ENCODE assay signal across 8 mouse cellular contexts in genomic region chr4:126104261-126105075, GRCm38 (mm10). TPM values are rescaled to one million over a fixed set of nuclear protein-coding genes. Genes with fewer than 3 reads are reported as not detected.
DNase-seq lines count a peak whose midpoint lies in the region; ATAC-seq and TF ChIP-seq lines count a peak whose summit lies in the region.

No protein-coding gene starts in this region.

- dilution Hi-C loops in CH12.LX (cut with MboI; ENCODE audit: extremely low pct_ligation_motif_present, extremely low pct_unique_long_range_greater_than_20kb, low sequenced_read_pairs): no loop called here

- peaks cover 23 to 77% of the 10 kb centered on the region in 2 experiments for H3K4me1 ChIP-seq in CH12.LX (ENCODE audit: control insufficient read depth in 1 of 2, insufficient read depth in 2 of 2)
- H3K4me1 ChIP-seq in heart, embryonic 15.5 days (replicated peaks): peaks cover 66% of the 10 kb centered on the region
- H3K4me1 ChIP-seq in stomach, embryonic 14.5 days (ENCODE audit: control insufficient read depth, insufficient read depth, low read length): peaks cover 24% of the 10 kb centered on the region

- peak; percentile 7; the same call in 1 of the 2 replicates for ATAC-seq in heart, embryonic 15.5 days (replicated peaks; ENCODE audit: insufficient number of reproducible peaks, insufficient read depth, low FRiP score, low read depth)
- peak; percentile 11; the same call in 1 of the 2 replicates for ATAC-seq in stomach, embryonic 14.5 days (ENCODE audit: insufficient number of reproducible peaks, insufficient read depth, low FRiP score, low read depth)

- H3K79me2 ChIP-seq in CH12.LX (replicated peaks; ENCODE audit: control insufficient read depth, extremely low read depth, insufficient read depth, poor library complexity, severe bottlenecking): peaks cover 51% of the 10 kb centered on the region

- TF ChIP-seq EP300 in CH12.LX (IDR thresholded peaks at IDR 0.05; ENCODE audit: low read length): no peak

- WGBS in heart, embryonic 15.5 days: 2% methylated on average over 34 of the region's 34 CpGs
- WGBS in stomach, embryonic 14.5 days: 2% methylated on average over 34 of the region's 34 CpGs

- peak overlapping the region; percentile 74 to 94 (median 88) for H3K4me3 ChIP-seq in CH12.LX (replicated peaks in 1 of 3; ENCODE audit: low read depth in 2 of 3, low read length in 2 of 3, poor library complexity in 1 of 3)
- H3K4me3 ChIP-seq in heart, embryonic 15.5 days: peak overlapping the region; percentile 94
- H3K4me3 ChIP-seq in stomach, embryonic 14.5 days (ENCODE audit: low read depth, low read length): peak overlapping the region; percentile 94

- in situ Hi-C loops in CH12.LX (cut with MboI; ENCODE audit: low pct_ligation_motif_present, low pct_unique_long_range_greater_than_20kb, low sequenced_read_pairs): no loop called here

- no peak for TF ChIP-seq RAD21 in CH12.LX (IDR thresholded peaks at IDR 0.05; ENCODE audit: low read depth, low read length)

- peak overlapping the region; percentile 96 for H3K9ac ChIP-seq in CH12.LX (ENCODE audit: insufficient read depth, low read depth)
- H3K9ac ChIP-seq in heart, embryonic 15.5 days: peak overlapping the region; percentile 90
- peak overlapping the region; percentile 84 for H3K9ac ChIP-seq in stomach, embryonic 14.5 days (replicated peaks; ENCODE audit: low read depth, low read length)

- no peaks in the 10 kb centered on the region for H3K9me3 ChIP-seq in CH12.LX (replicated peaks; ENCODE audit: low read length)
- H3K9me3 ChIP-seq in heart, embryonic 15.5 days (replicated peaks): no peaks in the 10 kb centered on the region
- no peaks in the 10 kb centered on the region for H3K9me3 ChIP-seq in stomach, embryonic 14.5 days (ENCODE audit: control insufficient read depth, low read depth, low read length)

- DNase-seq in embryo, embryonic 10.5 days (ENCODE audit: low spot score): peak; percentile 29
- no peak for DNase-seq in embryo, embryonic 9.5 days (ENCODE audit: extremely low spot score)
- DNase-seq in CH12.LX (ENCODE audit: extremely low read depth): no peak
- DNase-seq in cerebellum, adult 9-11 months: peak; percentile 86
- peak; percentile 57 to 76 for DNase-seq in kidney, postnatal 4 days
- DNase-seq in lung, postnatal 36 days: peak; percentile 56

- no peaks in the 10 kb centered on the region for H3K27me3 ChIP-seq in CH12.LX (replicated peaks)
- no peaks in the 10 kb centered on the region for H3K27me3 ChIP-seq in heart, embryonic 15.5 days
- H3K27me3 ChIP-seq in stomach, embryonic 14.5 days (ENCODE audit: control insufficient read depth, insufficient read depth, low read length): no peaks in the 10 kb centered on the region

- H3K27ac ChIP-seq in CH12.LX (ENCODE audit: insufficient read depth, low read depth): peak overlapping the region; percentile 66
- H3K27ac ChIP-seq in heart, embryonic 15.5 days: peak overlapping the region; percentile 94
- peak overlapping the region; percentile 74 for H3K27ac ChIP-seq in stomach, embryonic 14.5 days (ENCODE audit: low read length)

- peak overlapping the region; percentile 99 for H3K4me2 ChIP-seq in CH12.LX (ENCODE audit: insufficient read depth, low read depth, poor library complexity, severe bottlenecking)
- H3K4me2 ChIP-seq in heart, embryonic 15.5 days: peak overlapping the region; percentile 90
- peak overlapping the region; percentile 81 for H3K4me2 ChIP-seq in stomach, embryonic 14.5 days (replicated peaks; ENCODE audit: low read depth, low read length)

- TF ChIP-seq POLR2A in CH12.LX (IDR thresholded peaks at IDR 0.05; ENCODE audit: low read depth, low read length): no peak

- peaks cover 0 to 43% of the 10 kb centered on the region in 2 experiments for H3K36me3 ChIP-seq in CH12.LX (replicated peaks in 1 of 2; ENCODE audit: control insufficient read depth in 1 of 2, insufficient read depth in 1 of 2, low read length in 1 of 2)
- no peaks in the 10 kb centered on the region for H3K36me3 ChIP-seq in heart, embryonic 15.5 days
- H3K36me3 ChIP-seq in stomach, embryonic 14.5 days (ENCODE audit: control insufficient read depth, insufficient read depth, low read length): no peaks in the 10 kb centered on the region

- no peak for TF ChIP-seq CTCF in CH12.LX (conservative IDR thresholded peaks at IDR 0.05 in 1 of 2, IDR thresholded peaks at IDR 0.05 in 1 of 2; ENCODE audit: low read depth in 2 of 2, low read length in 2 of 2)

TF ChIP-seq in CH12.LX, 34 proteins besides CTCF, POLR2A, EP300 and RAD21:
- TF ChIP-seq TCF12 (IDR thresholded peaks at IDR 0.05; ENCODE audit: low read depth, low read length): no peak
- no peak for TF ChIP-seq UBTF (IDR thresholded peaks at IDR 0.05; ENCODE audit: low read depth, low read length)
- TF ChIP-seq GABPA (IDR thresholded peaks at IDR 0.05; ENCODE audit: insufficient replicate concordance, low read depth, low read length): no peak
- TF ChIP-seq E2F4 (IDR thresholded peaks at IDR 0.05; ENCODE audit: insufficient replicate concordance, low read depth, low read length): no peak
- no peak for TF ChIP-seq TBP (conservative IDR thresholded peaks at IDR 0.05; ENCODE audit: low read depth, low read length)
- no peak for TF ChIP-seq JUND (conservative IDR thresholded peaks at IDR 0.05; ENCODE audit: low read depth, low read length)
- TF ChIP-seq MYC (IDR thresholded peaks at IDR 0.05; ENCODE audit: low read depth, low read length): no peak
- TF ChIP-seq MEF2A (IDR thresholded peaks at IDR 0.05; ENCODE audit: borderline replicate concordance, low read depth, low read length): no peak
- TF ChIP-seq NELFE (IDR thresholded peaks at IDR 0.05; ENCODE audit: low read depth, low read length): no peak
- no peak for TF ChIP-seq IRF4 (IDR thresholded peaks at IDR 0.05; ENCODE audit: low read depth, low read length)
- TF ChIP-seq USF1 (IDR thresholded peaks at IDR 0.05; ENCODE audit: low read depth, low read length): no peak
- TF ChIP-seq ZC3H11A (IDR thresholded peaks at IDR 0.05; ENCODE audit: low read depth, low read length): no peak
- TF ChIP-seq BHLHE40 (IDR thresholded peaks at IDR 0.05; ENCODE audit: low read depth, low read length): no peak
- no peak for TF ChIP-seq ZNF384 (IDR thresholded peaks at IDR 0.05; ENCODE audit: low read depth, low read length)
- TF ChIP-seq POLR2AphosphoS2 (IDR thresholded peaks at IDR 0.05; ENCODE audit: low read depth, low read length): no peak
- no peak for TF ChIP-seq MAZ (IDR thresholded peaks at IDR 0.05; ENCODE audit: low read depth, low read length)

RNA-seq across cellular contexts. Expression of gene Stk40, which starts 0.7 kb away (rescaled TPM):
- total RNA-seq in CH12.LX (2012; rRNA removed) (12.0 and 16.4 TPM in 2 replicates), CH12.LX (2014; rRNA removed) (6.4 and 8.6 TPM in 2 replicates)
- polyA plus RNA-seq in CH12.LX (2012; ENCODE audit: insufficient read length, low read depth): 30.4 and 33.0 TPM in 2 replicates
- polyA plus RNA-seq in heart, embryonic 15.5 days (2015; fragmentation: Nextera tagmentation; extraction: Ambion mirVana): 20.6 and 27.2 TPM in 2 replicates
- polyA plus RNA-seq in stomach, embryonic 14.5 days (2014; fragmentation: Nextera tagmentation; extraction: Ambion mirVana): 20.0 and 23.6 TPM in 2 replicates

RNA-seq across cellular contexts. Expression of gene Lsm10, which starts 8.0 kb away (rescaled TPM):
- total RNA-seq in CH12.LX (2012; rRNA removed) (48.4 and 52.1 TPM in 2 replicates), CH12.LX (2014; rRNA removed) (54.1 and 63.9 TPM in 2 replicates)
- 38.1 and 49.2 TPM in 2 replicates for polyA plus RNA-seq in CH12.LX (2012; ENCODE audit: insufficient read length, low read depth)
- polyA plus RNA-seq in heart, embryonic 15.5 days (2015; fragmentation: Nextera tagmentation; extraction: Ambion mirVana): 42.2 and 43.2 TPM in 2 replicates
- 57.5 and 58.4 TPM in 2 replicates for polyA plus RNA-seq in stomach, embryonic 14.5 days (2014; fragmentation: Nextera tagmentation; extraction: Ambion mirVana)

RNA-seq across cellular contexts. Expression of gene Eva1b, which starts 43.1 kb away (rescaled TPM):
- total RNA-seq in CH12.LX (2012; rRNA removed): 3.5 and 4.3 TPM in 2 replicates
- total RNA-seq in CH12.LX (2014; rRNA removed): 0.97 and 1.3 TPM in 2 replicates
- polyA plus RNA-seq in CH12.LX (2012; ENCODE audit: insufficient read length, low read depth): 0.93 and 1.3 TPM in 2 replicates
- 28.0 and 37.7 TPM in 2 replicates for polyA plus RNA-seq in heart, embryonic 15.5 days (2015; fragmentation: Nextera tagmentation; extraction: Ambion mirVana)
- polyA plus RNA-seq in stomach, embryonic 14.5 days (2014; fragmentation: Nextera tagmentation; extraction: Ambion mirVana): 70.2 and 76.5 TPM in 2 replicates

RNA-seq across cellular contexts. Expression of gene Oscp1, which starts 46.1 kb away (rescaled TPM):
- total RNA-seq in CH12.LX (2012; rRNA removed) (6.7 and 8.3 TPM in 2 replicates), CH12.LX (2014; rRNA removed) (3.9 and 5.8 TPM in 2 replicates)
- polyA plus RNA-seq in CH12.LX (2012; ENCODE audit: insufficient read length, low read depth): 5.0 and 6.0 TPM in 2 replicates
- 6.1 and 7.6 TPM in 2 replicates for polyA plus RNA-seq in heart, embryonic 15.5 days (2015; fragmentation: Nextera tagmentation; extraction: Ambion mirVana)
- 13.3 and 16.0 TPM in 2 replicates for polyA plus RNA-seq in stomach, embryonic 14.5 days (2014; fragmentation: Nextera tagmentation; extraction: Ambion mirVana)

RNA-seq across cellular contexts. Expression of gene Mrps15, which starts 57.7 kb away (rescaled TPM):
- total RNA-seq in CH12.LX (2012; rRNA removed) (89.6 and 91.3 TPM in 2 replicates), CH12.LX (2014; rRNA removed) (99.6 and 102 TPM in 2 replicates)
- 101 and 113 TPM in 2 replicates for polyA plus RNA-seq in CH12.LX (2012; ENCODE audit: insufficient read length, low read depth)
- polyA plus RNA-seq in heart, embryonic 15.5 days (2015; fragmentation: Nextera tagmentation; extraction: Ambion mirVana): 120 and 137 TPM in 2 replicates
- polyA plus RNA-seq in stomach, embryonic 14.5 days (2014; fragmentation: Nextera tagmentation; extraction: Ambion mirVana): 137 and 148 TPM in 2 replicates

Comparison
In these comparisons a context has a peak if more than half of its experiments do, and no peak if none do; other contexts are left out.
1. DNase-seq: peak in embryo, embryonic 10.5 days (single experiment), cerebellum, adult 9-11 months (single experiment), kidney, postnatal 4 days (2 of 2) and lung, postnatal 36 days (single experiment); none in embryo, embryonic 9.5 days (single experiment) and CH12.LX (single experiment).
2. RNA of gene Eva1b, which starts 43.1 kb away (polyA plus RNA-seq): 70.2 to 76.5 TPM in stomach, embryonic 14.5 days and 28.0 to 37.7 TPM in heart, embryonic 15.5 days; 0.93 to 1.3 TPM in CH12.LX; every median in the first group is over 10 times any median in the second.
3. Peak in every context shown above with its lines, with median percentiles within 50 percentile points of each other: H3K27ac ChIP-seq, H3K4me2 ChIP-seq, H3K4me3 ChIP-seq and H3K9ac ChIP-seq.